Mouse (Mus musculus) ovary, postnatal 36 days (tissue): ENCODE data around the gene St3gal2.
"Not testable (repeated sequence)": the region's sequence is repeated elsewhere in the genome, so short reads cannot be mapped to it uniquely, and the experiment has no call there.

Experiments
- DNase-seq: peaks from one replicate; pipeline ENCODE4 v3.0.0; 2022; ENCODE audit warnings: low spot score, mixed read lengths

St3gal2 gene

GRCm38 (mm10) chr8:110911576-110912570 is 7.8 kb upstream of the St3gal2 start:
- DNase-seq: no peak

- DNase-seq: no peak
Observed at GRCm38 (mm10) chr8:110917415-110917814, 2.3 kb upstream of the St3gal2 start.

DNA sequence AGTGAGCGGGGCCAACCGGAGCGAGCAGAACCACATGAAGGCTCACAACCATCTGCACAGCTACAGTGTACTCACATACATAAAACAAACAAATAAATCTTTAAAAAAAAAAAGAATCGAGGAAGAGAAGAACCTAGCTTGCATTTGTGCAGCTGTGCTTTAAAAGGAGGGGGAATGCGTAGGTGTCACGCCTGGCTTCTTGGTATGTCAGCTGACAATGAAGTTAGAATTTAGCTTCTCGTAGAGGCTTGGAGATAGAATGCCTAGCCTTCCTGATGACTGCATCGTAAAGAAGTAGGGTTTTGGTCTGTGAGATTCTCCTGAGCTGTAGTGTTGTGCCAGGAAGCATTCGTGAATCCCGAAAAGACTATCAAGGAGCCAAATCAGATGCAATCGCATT is 1.7 kb upstream of the St3gal2 start:
- no peak for DNase-seq

DNA sequence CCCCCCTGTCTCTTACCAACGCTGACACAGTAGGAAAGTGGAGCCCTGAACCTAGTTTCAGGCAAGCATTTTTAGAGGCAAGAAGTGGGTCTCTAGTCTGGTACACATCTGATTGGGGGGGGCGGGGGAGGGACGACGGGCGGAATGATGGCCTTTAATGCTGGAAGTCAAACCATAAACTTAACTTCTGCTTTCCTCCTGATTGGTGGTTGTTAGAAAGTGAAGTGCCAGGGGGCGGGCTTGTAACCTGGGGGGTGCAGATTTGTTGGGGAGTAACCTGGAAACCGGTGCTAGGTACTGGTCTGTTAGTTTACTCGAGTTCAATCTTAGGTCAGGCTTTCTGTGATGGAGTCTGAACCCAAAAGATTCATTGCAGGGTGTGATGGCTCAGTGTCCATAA is 1.3 kb upstream of the St3gal2 start:
- DNase-seq: no peak

DNA sequence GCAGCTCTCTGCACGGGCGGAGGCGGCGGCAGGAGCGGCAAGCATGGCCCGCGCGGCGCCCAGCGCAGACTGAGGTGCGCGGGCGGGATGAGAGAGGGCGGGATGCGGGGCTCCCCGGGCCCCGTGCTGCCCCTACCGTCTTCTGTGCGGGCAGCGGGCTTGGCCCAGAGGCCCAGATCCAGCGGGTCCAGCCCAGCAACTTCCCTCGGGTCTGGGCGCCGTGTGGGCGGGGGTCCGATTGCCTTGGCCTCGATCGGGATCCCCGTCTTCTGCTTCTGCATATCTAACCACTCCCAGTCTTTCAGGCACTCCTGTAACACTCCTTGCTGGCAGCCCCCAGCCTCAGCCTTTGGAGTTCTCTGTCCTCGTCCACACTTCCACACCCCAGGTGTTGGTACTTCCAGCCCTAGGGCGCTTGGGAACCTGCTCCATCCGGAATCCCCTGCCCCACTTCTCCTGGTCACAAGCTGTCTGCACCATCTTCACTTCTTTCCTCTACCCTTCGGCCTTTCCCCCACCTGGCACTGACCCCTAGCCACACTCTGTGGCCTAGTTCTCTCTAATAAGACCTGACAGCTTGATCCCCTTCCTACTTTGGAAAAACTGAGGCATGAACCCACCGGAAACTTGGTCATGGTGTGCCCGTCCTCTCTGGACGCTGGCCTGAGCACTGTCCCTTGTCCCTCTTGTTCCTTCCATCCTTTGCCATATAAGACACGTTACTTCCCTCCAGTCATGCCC is 480 bp downstream of the St3gal2 start:
- DNase-seq: no peak

GRCm38 (mm10) chr8:110920773-110921277 is 1.1 kb downstream of the St3gal2 start:
- no peak for DNase-seq

GRCm38 (mm10) chr8:110921492-110922230 is 1.9 kb downstream of the St3gal2 start:
- peak; percentile 61 for DNase-seq

- DNase-seq: no peak
Observed at GRCm38 (mm10) chr8:110925691-110926140, 6.0 kb downstream of the St3gal2 start.

DNA sequence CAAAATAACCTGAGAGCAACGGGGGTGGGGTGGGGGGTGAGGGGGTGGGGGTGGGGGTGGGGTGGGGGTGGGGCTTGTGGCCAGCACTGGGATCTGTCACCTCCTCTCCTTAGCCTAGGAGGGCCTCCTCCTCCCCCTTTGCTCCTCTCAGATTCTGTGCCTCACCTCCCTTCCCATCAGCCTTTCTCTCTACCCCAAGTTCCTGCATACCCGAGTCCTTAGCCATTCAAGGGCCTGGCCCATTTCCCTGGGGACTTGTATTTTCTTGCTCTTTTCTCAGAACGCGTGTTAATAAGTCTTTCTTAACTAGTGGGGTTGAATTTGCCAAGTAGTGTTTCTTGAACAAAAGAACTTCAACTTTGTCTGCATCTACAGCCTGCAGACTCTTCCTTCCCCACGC is 7.0 kb downstream of the St3gal2 start:
- DNase-seq: no peak

DNA sequence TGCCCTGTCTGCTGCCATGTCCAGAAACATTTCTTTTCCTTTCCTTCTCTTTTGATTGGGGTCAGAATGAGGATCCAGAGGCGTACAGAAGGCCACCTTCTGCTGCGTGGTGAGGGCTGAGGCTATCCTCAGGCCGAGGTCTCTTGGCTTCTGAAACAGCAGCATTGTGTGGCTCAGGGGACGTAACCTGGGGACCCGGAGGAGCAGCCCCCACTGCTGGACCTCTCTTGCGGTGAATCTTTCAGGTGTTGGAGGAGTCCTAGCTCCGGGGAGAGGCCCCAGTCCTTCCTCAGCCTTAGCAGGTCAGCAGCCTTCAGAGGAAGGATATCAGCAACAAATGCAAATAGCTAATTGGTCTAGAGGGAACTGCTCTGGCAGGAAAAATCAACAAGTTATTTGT is 8.7 kb downstream of the St3gal2 start:
- DNase-seq: no peak

DNA sequence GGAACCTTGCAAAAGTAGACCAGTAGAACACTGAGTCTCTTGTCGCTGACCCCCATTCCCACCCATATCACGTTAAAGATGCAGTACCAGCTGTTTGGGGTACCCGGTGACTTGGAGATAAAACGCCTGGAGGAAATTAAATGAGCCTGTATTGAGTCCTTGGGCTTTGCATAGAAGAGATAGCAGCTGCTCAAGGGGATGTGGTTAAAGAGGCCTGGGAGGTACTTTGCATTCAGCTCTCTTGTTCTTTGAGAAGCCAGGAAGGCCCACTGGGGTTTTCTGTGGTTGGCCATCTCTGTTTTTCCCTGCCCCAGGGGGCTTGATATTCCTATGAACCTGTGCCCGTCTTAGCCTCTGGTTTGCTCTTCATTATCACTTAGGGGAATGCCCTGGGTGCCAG is 9.3 kb downstream of the St3gal2 start:
- no peak for DNase-seq

DNA sequence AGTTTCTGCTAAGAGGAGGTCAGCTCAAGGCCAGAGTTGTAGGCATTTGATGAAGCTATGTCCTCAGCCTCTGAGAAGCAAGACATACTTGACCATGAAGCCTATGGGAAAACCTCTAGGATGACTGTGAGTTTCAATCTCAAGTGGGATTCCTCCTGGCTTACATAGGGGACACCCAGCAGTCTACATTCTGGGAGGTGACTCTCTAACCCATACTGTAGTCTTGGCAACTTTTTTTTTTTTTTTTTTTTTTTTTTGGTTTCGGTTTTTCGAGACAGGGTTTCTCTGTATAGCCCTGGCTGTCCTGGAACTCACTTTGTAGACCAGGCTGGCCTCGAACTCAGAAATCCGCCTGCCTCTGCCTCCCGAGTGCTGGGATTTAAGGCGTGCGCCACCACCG is 9.9 kb downstream of the St3gal2 start:
- not testable (repeated sequence) for DNase-seq

DNA sequence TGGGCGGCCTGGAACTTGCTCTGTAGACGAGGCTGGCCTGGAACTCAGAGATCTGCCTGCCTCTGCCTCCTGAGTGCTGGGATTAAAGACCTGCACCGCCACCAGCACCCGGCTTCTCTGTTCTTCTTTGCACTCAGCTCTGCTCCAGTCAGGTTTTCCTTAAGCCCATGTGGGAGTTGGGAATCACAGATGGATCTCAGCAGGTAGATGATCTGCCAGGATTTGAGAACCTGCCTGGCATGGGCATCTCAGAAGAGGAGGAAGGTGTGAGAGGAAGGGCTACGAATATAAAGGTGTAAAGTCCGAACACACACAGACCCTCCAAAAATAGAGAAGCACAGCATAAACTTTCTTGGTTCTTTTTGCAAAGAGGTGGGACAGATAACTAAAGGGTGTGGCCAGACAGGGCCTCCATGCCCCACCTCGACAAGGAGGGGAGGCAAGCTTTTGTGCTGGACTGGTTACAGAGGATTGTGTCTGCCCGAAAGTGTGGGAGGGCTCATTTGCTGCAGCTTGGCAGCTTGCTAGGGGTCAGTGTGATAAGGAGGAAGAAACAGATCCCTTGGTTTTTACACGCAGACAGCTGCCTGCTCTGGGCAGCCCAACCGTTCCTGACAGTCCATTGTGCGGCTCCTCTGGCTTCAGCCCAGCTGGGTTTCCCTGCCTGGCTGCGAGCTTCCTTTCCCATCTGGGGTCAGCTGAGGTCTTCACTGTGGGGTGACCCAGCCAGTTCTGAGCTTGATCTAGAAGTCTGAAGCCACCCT is 11.6 kb downstream of the St3gal2 start:
- DNase-seq: peak; percentile 77

DNA sequence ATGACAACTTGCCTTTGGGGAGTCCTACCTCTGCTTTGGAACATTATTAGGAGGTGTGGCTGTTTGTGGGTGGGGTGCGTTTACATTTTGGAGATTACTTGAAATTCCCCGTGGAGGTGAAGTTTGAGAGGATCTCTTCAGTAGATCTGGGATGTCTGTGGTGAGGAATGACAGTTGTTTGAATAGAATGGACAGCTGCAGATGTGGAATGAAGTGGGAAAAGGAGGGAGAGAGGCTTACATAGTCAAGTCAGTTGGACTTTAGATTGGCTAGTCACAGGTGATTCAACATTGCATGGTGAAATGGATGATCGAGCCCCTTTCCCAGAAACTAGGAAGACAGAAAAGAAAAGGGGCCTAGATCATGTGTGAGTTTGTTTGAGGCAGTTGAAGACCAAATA is 12.7 kb downstream of the St3gal2 start:
- no peak for DNase-seq

GRCm38 (mm10) chr8:110933272-110933671 is 13.6 kb downstream of the St3gal2 start:
- no peak for DNase-seq

GRCm38 (mm10) chr8:110936217-110936616 is 16.5 kb downstream of the St3gal2 start:
- DNase-seq: no peak

DNA sequence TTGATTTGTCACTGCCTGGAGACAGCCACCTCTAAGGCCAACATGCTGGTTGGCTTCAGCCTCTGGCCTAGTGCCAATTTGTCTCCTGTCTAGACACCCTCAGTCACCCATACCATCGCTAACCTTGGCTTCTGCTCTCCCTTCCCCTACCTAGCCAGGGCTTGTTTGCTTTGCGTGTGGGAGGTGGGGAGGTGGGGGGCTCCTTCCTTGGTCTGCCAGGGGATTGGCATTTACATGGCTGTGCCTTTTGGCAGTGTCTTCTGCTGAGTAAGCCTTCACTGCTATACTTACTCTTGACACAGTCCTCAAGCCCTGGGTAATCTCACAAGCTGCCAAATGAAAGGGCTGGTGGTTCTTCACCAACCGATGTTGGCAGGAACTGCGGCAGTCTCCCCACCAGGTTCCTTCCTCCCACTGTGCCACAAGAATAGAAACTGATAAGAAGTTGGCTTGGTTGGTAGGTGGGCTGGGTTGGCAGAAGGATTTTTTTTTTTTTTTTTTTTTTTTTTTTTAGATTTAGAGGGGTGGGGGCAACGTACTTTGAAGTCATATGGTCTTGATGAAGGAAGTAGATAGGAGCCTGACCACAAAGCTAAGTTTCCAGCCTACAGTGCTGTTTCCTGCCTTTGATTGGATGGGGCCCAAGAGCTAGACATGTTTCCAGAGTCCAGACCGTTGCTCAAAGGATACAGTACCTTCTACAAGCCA is 19.3 kb downstream of the St3gal2 start:
- DNase-seq: peak; percentile 49

GRCm38 (mm10) chr8:110940682-110941452 is 21.1 kb downstream of the St3gal2 start:
- DNase-seq: no peak

DNA sequence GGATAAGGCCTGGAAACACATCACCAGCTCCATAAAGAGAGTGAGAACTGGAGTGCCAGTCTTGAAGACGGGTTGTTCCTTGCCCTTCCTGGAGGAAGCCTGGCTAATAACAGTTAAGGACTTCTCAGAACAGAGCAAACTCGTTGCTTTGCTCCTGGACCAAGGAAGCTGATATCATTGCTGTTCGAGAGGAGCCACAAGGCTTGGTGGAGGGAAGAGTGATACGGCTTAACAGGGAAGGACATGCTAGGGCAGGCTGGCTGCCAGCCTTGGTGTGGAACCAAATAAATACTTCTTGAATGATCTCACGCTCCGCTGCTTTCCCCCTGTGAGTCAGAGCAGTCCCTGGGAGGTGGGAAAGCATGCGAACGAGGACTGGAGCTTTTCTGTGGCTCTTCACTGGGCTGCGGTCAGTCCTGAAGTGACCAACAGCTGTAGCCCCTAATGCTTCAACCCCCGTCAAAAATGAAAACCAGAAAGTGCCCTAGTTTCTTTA is 21.8 kb downstream of the St3gal2 start:
- DNase-seq: peak; percentile 68
